Mouse (Mus musculus) spleen, adult 12 weeks (tissue): ENCODE measurements at regions not wholly inside any gene's neighbourhood (a gene's known extent, or its start where the extent isn't known, plus 50 kb on each side); places are given as distances from the start of the nearest gene placed in this dataset.

ENCODE experiments used
- DNase-seq: peaks from one replicate; pipeline ENCODE4 v3.0.0; 2022; ENCODE audit warnings: low spot score

DNA sequence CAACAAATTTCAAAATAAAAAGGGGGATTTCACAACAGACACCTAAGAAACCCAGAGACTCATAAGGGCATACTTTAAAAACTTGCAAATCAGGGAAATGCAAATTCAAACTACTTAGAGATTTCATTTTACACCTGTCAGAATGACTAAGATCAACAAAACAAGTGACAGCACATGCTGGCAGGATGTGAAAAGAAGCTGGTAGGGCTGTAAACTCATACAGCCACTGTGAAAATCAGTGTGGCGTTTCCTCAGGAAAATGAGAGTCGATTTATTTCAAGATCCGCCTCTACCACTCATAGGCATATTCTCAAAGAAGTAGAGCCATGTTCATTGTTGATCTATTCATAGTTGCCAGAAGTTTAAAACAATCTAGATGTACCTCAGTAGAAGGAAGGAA lies 133.6 kb upstream of the Veph1 start:
- no peak for DNase-seq

DNA sequence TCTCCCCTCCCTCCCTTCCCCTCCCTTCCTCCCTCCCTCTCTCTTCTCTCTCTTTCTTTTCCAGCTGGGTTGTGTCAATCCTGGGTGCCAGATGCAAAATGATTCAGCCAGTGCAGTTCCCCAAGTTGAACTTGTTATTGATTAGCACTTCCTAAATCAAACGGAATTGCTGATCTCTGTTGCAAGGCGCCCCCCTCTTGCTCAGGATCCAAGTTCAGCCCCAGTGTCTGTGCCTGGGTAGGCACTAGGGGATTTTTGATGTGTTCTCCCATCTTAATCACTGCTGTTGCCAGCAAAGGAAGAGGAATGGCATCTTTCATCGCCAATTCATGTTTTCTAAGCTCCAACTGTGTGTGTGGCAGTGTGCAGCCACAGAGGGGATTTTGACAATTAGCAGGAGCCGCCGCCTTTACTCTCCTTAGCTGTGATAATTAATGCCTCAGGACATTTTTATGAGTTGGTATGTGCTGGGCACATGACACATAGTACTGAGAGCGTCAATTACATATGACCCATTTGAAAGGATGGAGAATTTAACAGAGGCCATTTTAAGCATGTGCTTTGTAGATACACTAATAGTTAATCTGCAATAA lies 125.9 kb upstream of the Veph1 start:
- no peak for DNase-seq

DNA sequence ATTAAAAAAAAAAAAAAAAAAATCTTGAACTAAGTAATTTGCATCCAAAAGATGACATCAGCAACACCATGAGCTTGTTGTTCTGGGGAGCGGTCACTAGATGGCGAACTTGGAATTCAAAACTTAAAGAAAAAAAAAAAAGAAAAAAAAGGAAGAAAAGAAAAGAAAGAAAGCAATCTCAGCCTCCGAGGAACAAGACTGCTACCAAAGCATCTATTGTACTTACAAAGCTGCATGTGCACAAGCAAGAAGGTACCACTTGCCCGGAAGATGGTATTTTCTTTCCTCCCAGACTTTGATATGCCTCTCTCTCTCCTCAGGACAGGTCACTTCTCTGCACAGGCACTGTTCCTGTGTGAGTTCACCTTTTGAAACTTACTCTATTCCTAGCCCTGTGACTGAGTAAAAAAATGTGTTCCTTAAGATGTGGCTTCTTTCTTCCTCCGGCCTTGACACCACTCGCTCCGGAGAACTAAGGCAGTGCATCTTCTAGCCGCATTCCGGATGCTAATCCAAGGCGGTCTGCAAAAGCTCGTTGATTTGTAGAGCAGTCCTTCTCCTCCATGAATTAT lies 114.2 kb upstream of the Veph1 start:
- no peak for DNase-seq

DNA sequence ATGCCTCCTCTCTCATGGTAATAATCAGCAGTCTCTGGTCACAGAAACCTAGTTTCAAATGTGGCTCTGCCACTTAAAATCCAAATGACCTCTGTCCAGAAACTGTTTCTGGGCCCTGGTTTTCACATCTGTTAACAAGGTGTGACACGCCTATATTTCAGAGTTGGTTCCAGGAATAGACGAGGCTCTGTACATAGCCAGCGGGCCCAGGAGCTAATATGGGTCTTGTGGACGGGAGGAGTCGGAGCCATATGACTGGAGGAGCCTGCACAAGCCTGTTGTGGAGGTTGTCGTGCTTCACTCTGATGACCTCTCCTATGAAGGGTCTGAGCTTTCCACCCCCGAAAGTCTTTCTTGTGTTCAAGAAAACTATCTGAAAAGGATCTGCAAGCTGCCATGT lies 112.2 kb upstream of the Veph1 start:
- DNase-seq: no peak

DNA sequence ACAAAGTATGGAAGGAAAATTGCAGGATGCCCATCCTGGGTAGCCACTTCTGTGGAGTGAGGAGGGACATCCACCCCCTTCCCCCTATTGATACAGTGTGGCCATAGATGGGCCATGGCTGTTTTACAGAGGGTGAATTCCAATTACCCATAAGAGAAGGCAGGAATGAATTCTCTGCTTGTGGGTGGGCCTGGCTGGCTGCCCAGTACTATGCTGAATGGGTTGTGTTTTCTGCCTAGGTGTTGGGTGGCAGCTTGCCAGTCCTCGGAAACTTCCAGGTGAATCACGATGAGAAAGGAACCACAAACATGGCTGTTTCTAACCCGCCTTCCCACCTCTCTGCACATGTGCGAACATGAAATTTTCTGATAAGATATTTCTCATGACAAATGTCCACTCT lies 109.0 kb upstream of the Veph1 start:
- DNase-seq: no peak

DNA sequence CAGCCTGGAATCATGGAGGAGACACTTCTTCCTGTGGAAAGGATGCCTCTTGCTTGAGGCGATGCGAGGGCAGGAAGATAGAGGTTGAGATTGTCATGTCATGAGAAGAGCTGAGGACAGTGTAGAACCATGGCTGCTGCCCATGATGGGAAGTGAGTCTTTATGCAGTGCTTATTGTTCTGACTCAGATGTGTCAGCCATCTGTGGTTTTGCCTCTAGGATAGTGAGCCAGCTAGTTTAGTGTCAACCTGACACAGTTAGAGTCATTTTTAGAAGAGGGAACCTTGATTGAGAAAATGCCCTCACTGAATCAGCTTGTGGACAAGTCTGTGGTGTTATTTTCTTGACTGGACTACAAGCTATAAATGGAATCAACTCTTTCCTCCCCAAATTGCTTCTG lies 107.1 kb upstream of the Veph1 start:
- DNase-seq: no peak

DNA sequence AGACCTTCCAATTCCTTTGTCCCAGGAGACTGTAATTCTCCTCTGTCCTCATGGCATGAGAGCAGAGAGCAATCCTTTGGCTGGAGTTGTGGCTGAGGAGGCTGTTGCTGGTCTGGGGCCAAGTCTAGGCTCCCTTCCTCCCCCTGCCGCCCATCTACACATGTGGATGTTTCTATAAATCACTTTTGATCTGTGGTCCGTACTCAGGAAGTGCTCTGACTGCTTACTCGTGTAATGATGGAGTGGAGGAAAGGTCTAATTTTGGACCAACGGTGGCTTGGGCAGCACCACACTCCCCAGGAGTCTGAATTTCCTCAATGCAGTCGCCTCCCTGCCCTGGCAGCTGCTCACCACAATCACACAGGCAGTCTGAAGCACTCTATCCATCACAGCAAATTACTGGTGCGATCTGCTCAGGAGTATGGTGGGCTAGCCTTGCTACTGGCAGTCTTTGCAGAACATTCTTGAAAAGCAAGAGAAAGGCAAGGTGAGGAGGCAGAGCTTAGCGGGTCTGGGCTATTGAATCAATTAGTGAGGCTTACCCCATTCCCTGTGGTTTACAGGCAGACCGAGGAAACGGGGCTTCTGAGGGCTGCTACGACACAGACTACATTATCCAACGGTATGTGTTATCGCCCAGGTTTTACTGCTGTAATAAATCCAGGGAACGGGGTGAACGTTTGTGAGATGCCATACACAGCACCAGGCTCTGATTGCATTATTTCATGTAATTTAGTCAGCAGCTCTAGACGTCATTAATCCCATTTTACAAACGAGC lies 104.3 kb upstream of the Veph1 start:
- no peak for DNase-seq

DNA sequence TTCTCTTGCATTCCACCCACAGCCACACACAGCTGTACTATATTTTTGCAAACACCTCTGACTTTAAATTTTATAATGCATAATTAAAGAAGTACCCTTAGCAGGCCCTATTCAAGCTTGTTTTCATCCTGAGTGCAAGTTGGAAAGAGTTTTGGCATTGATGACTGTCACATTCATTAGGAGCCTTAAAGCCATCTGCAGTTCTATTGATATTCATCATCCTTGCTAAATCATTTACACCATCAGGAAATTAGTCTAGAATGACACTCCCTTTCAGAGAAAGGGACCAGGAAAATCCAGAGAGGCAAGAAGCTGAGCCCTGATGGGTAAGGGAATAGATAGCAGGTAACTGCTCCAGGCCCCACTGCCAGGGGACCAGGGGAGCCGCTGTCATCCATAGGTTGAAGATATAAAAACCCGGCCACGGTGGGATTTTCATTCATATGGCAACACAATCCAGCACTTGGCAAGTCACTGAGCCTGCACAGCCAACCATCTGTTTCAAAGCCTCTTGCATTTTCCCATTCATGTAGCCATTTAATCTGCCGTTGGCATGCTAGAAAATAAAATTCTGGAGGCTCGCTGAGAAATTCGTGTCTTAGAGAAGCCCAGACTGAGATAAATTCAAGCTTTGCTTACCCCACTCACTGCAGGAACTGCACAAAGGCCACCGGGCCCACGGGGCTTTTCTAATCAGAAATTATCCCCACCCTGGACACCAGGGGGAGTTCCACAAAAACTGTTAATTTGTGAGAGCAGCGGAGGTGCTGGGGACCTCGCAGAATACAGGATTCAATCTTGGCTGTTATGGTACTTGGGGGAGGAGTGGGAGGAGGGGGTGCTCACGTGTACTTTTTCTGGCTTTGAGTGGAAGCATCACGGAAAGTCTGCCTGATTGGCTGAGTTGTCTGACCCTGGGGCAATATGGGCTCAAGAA lies 101.8 kb upstream of the Veph1 start:
- no peak for DNase-seq

DNA sequence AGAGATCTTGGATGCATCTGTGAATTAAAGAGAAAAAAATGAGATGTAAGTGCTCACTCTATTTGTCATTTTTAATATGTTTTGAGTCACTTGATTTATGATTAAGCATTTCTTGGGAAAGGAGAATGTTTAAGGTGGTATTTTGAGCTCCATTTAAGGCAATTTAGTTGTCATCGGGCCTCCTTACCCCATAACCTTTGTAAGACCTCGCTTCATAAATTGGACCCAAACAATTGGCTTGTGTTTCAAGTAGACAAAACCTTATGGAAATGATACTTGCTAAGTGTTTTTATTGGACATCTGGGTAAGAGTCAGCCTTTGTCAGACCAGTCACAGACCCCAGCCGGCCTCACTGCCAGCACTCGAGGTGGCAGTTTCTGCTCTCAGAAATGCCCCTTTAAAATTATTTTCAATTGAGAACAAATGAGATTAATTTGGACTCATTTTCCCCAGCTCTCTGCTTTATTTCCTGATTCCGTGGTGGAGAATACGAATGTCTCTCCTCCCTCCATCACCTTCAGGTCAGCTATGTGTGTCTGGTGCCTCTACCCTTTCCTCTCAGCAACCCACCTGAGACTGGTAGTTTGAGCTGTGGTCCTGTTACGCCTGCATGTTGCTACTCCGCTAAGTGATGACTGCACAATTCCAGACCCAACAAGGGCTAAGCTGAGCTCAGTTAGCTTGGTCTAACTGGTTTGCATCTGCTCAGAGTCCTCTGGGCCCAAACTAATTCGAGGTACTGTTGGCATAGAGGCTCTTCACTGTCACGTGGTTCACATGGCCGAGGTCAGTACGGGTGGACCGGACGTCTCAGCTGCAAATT lies 78.7 kb upstream of the Veph1 start:
- no peak for DNase-seq

DNA sequence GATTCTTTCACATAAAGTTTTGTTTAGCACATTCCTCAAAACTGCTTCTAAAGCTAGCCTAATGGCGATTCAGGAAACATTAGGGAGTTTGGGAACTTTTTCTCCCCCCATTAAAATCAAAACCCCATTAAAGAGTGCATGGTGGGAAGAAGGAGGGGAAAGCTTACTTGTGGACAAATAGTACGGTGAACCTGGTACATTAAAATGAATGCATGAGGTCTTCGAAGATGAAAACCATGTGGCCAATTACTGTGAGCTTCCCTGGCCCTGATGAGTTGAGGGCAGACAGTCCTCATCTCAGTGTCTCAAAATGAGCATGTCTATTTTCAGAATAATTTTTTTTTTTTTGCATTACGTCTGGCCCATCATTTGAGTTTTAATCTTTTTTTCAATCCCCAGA lies 78.0 kb upstream of the Veph1 start:
- no peak for DNase-seq

DNA sequence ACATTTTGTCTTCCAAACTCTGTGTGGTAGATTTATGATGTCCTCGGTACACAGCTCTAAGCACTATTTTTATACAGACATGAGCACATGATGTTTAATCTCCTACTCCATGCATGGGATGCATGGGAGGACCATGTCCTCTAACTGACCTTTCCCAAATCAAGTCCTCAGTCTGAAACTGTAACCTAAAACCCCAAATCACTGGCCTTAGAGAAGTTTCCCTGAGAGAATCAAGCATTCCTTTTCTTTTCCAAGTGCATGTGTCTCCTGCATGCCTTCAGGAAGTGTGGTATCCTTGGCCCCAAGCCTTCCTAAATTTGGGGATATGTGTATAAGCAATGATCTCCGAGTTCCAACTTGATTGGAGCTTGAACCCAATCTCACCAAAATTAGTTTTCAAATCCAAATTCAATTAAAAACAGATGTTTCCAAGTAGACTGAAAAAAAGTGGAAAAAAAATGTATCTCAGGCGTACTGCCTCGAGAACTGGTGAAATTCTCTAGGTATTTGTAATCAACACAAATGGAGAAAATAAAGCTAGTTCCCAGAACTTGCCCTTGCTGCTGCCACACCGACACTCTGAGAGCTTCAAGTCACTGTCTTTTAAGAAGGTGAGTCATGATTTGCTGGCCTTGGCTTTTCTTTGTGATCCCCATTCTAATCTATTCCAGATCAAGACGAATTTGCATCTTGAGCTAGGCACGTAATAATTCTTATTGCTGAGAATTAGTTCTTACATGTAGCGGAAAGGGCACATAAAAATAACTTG lies 77.4 kb upstream of the Veph1 start:
- DNase-seq: no peak
